Mouse (Mus musculus) spleen, adult 2 months (tissue): ENCODE data around the gene Cdca5.

Source experiments
- CTCF ChIP-seq: fragments of 200-500 bp; IDR thresholded peaks from 2 replicates; pipeline ENCODE4 v1.5.1; 2011; ENCODE audit warnings: mild to moderate bottlenecking, inconsistent platforms; ENCODE audit not compliant: insufficient read depth, insufficient read length, insufficient replicate concordance; ENCODE audit errors: extremely low read depth
- POLR2A ChIP-seq: fragments of 200-500 bp; IDR thresholded peaks from 2 replicates; pipeline ENCODE4 v1.6.1; 2011; ENCODE audit warnings: low read depth, low read length, inconsistent platforms

GRCm38 (mm10) chr19:6061641-6062302 is 23.0 kb upstream of the Cdca5 start:
- TF ChIP-seq CTCF (no peak), POLR2A (no peak)
